Comparison of ENCODE assay signal across 10 mouse cellular contexts in genomic region chr5:125534611-125535324, GRCm38 (mm10). TPM values are rescaled to one million over a fixed set of nuclear protein-coding genes. Genes with fewer than 3 reads are reported as not detected.
A peak's percentile ranks its signal among the peaks of the same experiment; 100 is the strongest.
DNase-seq lines count a peak whose midpoint lies in the region; ATAC-seq lines count a peak whose summit lies in the region.
"Had no signal": no experiment of that assay in that cellular context is flagged by ENCODE, and none has a peak within 500 bp of the region (broad histone marks: within the 10 kb centered on the region; RNA-seq: fewer than 3 reads in every experiment).

No protein-coding gene starts in this region.

- no peaks in the 10 kb centered on the region for H3K36me3 ChIP-seq in hindbrain, embryonic 10.5 days
- no peaks in the 10 kb centered on the region for H3K36me3 ChIP-seq in limb, embryonic 12.5 days
- H3K36me3 ChIP-seq: heart, embryonic 10.5 days; liver, embryonic 13.5 days had no signal

- H3K9ac ChIP-seq in limb, embryonic 12.5 days (replicated peaks): no peak overlapping the region
- H3K9ac ChIP-seq: liver, embryonic 13.5 days had no signal

- peak; percentile 73 for DNase-seq in layer of hippocampus, adult 11-12 months (ENCODE audit: low spot score)
- no peak for DNase-seq in layer of hippocampus, adult 9-10 months (ENCODE audit: low spot score)
- DNase-seq in hindbrain, embryonic 10.5 days (ENCODE audit: low spot score): peak; percentile 52
- peak; percentile 77 to 86 for DNase-seq in right cerebral cortex, postnatal 36 days (ENCODE audit: low spot score in 2 of 2)
- no peak for DNase-seq in adipocyte (ENCODE audit: low spot score)
- DNase-seq in adrenal gland, adult (ENCODE audit: inconsistent age in 2 of 2, low spot score in 1 of 2): no peak
- DNase-seq: liver, embryonic 13.5 days had no signal

- peaks cover 49% of the 10 kb centered on the region for H3K4me1 ChIP-seq in hindbrain, embryonic 10.5 days (replicated peaks)
- H3K4me1 ChIP-seq in limb, embryonic 12.5 days (replicated peaks): peaks cover 19% of the 10 kb centered on the region

- H3K27me3 ChIP-seq in hindbrain, embryonic 10.5 days (ENCODE audit: insufficient read depth, poor library complexity, severe bottlenecking): peaks cover 81% of the 10 kb centered on the region
- H3K27me3 ChIP-seq in limb, embryonic 12.5 days: peaks cover 89% of the 10 kb centered on the region

- H3K9me3 ChIP-seq in hindbrain, embryonic 10.5 days: no peaks in the 10 kb centered on the region
- peaks cover 3% of the 10 kb centered on the region; the same call in 1 of the 2 replicates for H3K9me3 ChIP-seq in limb, embryonic 12.5 days
- H3K9me3 ChIP-seq: heart, embryonic 10.5 days; liver, embryonic 13.5 days had no signal

- ATAC-seq in limb, embryonic 12.5 days (ENCODE audit: insufficient number of reproducible peaks, insufficient read depth, low FRiP score, low TSS enrichment, low read depth): no peak
- no peak for ATAC-seq in megakaryocyte, adult 5-6 weeks (ENCODE audit: poor library complexity, severe bottlenecking)

- peak overlapping the region; percentile 59; the same call in 1 of the 2 replicates for H3K27ac ChIP-seq in hindbrain, embryonic 10.5 days
- H3K27ac ChIP-seq in limb, embryonic 12.5 days: no peak overlapping the region
- H3K27ac ChIP-seq: heart, embryonic 10.5 days; liver, embryonic 13.5 days had no signal

- peak overlapping the region; percentile 15 for H3K4me2 ChIP-seq in limb, embryonic 12.5 days
- H3K4me2 ChIP-seq: liver, embryonic 13.5 days had no signal

- peak overlapping the region; percentile 67 for H3K4me3 ChIP-seq in hindbrain, embryonic 10.5 days
- H3K4me3 ChIP-seq in limb, embryonic 12.5 days (replicated peaks): no peak overlapping the region
- H3K4me3 ChIP-seq: heart, embryonic 10.5 days; liver, embryonic 13.5 days had no signal

- under 1% methylated on average over 26 of the region's 26 CpGs for WGBS in hindbrain, embryonic 10.5 days
- 2% methylated on average over 26 of the region's 26 CpGs for WGBS in limb, embryonic 12.5 days

RNA-seq across cellular contexts. Expression of gene Tmem132b, which starts 3.2 kb away (rescaled TPM):
- 0.21 and 0.41 TPM in 2 replicates for polyA plus RNA-seq in hindbrain, embryonic 10.5 days (2016; fragmentation: Nextera tagmentation; extraction: Ambion mirVana)
- polyA plus RNA-seq in limb, embryonic 12.5 days (2016; fragmentation: Nextera tagmentation; extraction: Ambion mirVana): 0.13 and 0.19 TPM in 2 replicates
- not detected in 2 replicates for total RNA-seq in megakaryocyte, adult 5-6 weeks (2015)
- 0.07 and 0.28 TPM in 2 replicates for total RNA-seq in megakaryocyte, adult 5-6 weeks (2017)
- polyA plus RNA-seq: heart, embryonic 10.5 days had no signal

RNA-seq across cellular contexts. Expression of gene Aacs, which starts 59.2 kb away (rescaled TPM):
- polyA plus RNA-seq in hindbrain, embryonic 10.5 days (2016; fragmentation: Nextera tagmentation; extraction: Ambion mirVana): 63.4 and 73.4 TPM in 2 replicates
- polyA plus RNA-seq in limb, embryonic 12.5 days (2016; fragmentation: Nextera tagmentation; extraction: Ambion mirVana): 35.7 and 40.1 TPM in 2 replicates
- total RNA-seq in megakaryocyte, adult 5-6 weeks (2015): 6.5 and 6.7 TPM in 2 replicates
- total RNA-seq in megakaryocyte, adult 5-6 weeks (2017): 17.0 and 19.7 TPM in 2 replicates

Comparison
In these comparisons a context has a peak if more than half of its experiments do, and no peak if none do; other contexts are left out.
1. DNase-seq: peak in layer of hippocampus, adult 11-12 months (single experiment), hindbrain, embryonic 10.5 days (single experiment) and right cerebral cortex, postnatal 36 days (2 of 2); none in layer of hippocampus, adult 9-10 months (single experiment), adipocyte (single experiment) and adrenal gland, adult (0 of 2).